Mouse (Mus musculus) intestine, embryonic 16.5 days (tissue): Measurements from ENCODE around the gene Gpr15. TPM values are rescaled to one million over a fixed set of nuclear protein-coding genes. Genes with fewer than 3 reads are reported as not detected.

Experiments used
- ATAC-seq: fragments of 200-750 bp; cut with Nextera tagmentation; 2 replicates; pipeline ENCODE4 v1.8.0; 2017; ENCODE audit warnings: moderate TSS enrichment, moderate library complexity
- H3K27ac ChIP-seq: fragments of 300-500 bp; sonication (generic); 2 replicates; pipeline ENCODE4 v1.5.1; 2014; ENCODE audit warnings: mild to moderate bottlenecking, low read length
- H3K27me3 ChIP-seq: fragments of 300-500 bp; sonication (generic); replicated peaks from 2 replicates; pipeline ENCODE4 v1.6.1; 2014; ENCODE audit warnings: low read length, control low read depth, mixed read lengths; ENCODE audit not compliant: control insufficient read depth, insufficient read depth
- H3K36me3 ChIP-seq: fragments of 300-500 bp; sonication (generic); 2 replicates; pipeline ENCODE4 v1.6.1; 2014; ENCODE audit warnings: low read length, control low read depth; ENCODE audit not compliant: control insufficient read depth, insufficient read depth
- H3K4me1 ChIP-seq: fragments of 300-500 bp; sonication (generic); 2 replicates; pipeline ENCODE4 v1.6.1; 2014; ENCODE audit warnings: low read length, control low read depth, mixed read lengths; ENCODE audit not compliant: control insufficient read depth, insufficient read depth
- H3K4me2 ChIP-seq: fragments of 300-500 bp; sonication (generic); 2 replicates; pipeline ENCODE4 v1.6.1; 2014; ENCODE audit warnings: low read depth, low read length, control low read depth
- H3K4me3 ChIP-seq: fragments of 300-500 bp; sonication (generic); 2 replicates; pipeline ENCODE4 v1.5.1; 2014; ENCODE audit warnings: mild to moderate bottlenecking, low read length
- H3K9ac ChIP-seq: fragments of 300-500 bp; sonication (generic); 2 replicates; pipeline ENCODE4 v1.6.1; 2014; ENCODE audit warnings: low read depth, low read length
- H3K9me3 ChIP-seq: fragments of 300-500 bp; sonication (generic); 2 replicates; pipeline ENCODE4 v1.6.1; 2016; ENCODE audit warnings: low read length, control low read depth; ENCODE audit not compliant: control insufficient read depth
- WGBS: fragments of 180-500 bp; shearing (Covaris S2); extraction: QIAGEN DNeasy Blood & Tissue Kit; methylation state at CpG from one replicate; pipeline ENCODE4 v1.1.7; 2014; 5-methylcytosine and 5-hydroxymethylcytosine counted together
- polyA plus RNA-seq: library from polyadenylated mRNA; unstranded; fragments of >200 nt; fragmentation: Nextera tagmentation; extraction: Ambion mirVana; gene quantifications from 2 replicates; pipeline ENCODE4 v1.2.1, GENCODE M21; 2015

Gene Gpr15
- polyA plus RNA-seq, 1 experiment from 2014 or later = 0.11 TPM

GRCm38 (mm10) chr16:58694091-58694490 is 24.8 kb downstream of the Gpr15 start:
- H3K4me2 ChIP-seq = no peak overlapping the region
- H3K9ac ChIP-seq = no peak overlapping the region
- 92% methylated on average over 5 of the region's 5 CpGs for WGBS
- no peak for ATAC-seq
- no peaks in the 10 kb centered on the region for H3K4me1 ChIP-seq
- no peak overlapping the region for H3K4me3 ChIP-seq
- no peaks in the 10 kb centered on the region for H3K27me3 ChIP-seq
- no peaks in the 10 kb centered on the region for H3K9me3 ChIP-seq
- no peak overlapping the region for H3K27ac ChIP-seq
- H3K36me3 ChIP-seq = no peaks in the 10 kb centered on the region

- H3K4me1 ChIP-seq = no peaks in the 10 kb centered on the region
- H3K9ac ChIP-seq = no peak overlapping the region
- H3K36me3 ChIP-seq = no peaks in the 10 kb centered on the region
- H3K4me3 ChIP-seq = no peak overlapping the region
- ATAC-seq = no peak
- H3K9me3 ChIP-seq = no peaks in the 10 kb centered on the region
- H3K4me2 ChIP-seq = no peak overlapping the region
- 84% methylated on average over 5 of the region's 5 CpGs for WGBS
- H3K27me3 ChIP-seq = no peaks in the 10 kb centered on the region
- H3K27ac ChIP-seq = no peak overlapping the region
Measured at GRCm38 (mm10) chr16:58690322-58690732, 28.5 kb downstream of the Gpr15 start.

GRCm38 (mm10) chr16:58689555-58690169 is 29.2 kb downstream of the Gpr15 start:
- no peaks in the 10 kb centered on the region for H3K36me3 ChIP-seq
- no peaks in the 10 kb centered on the region for H3K27me3 ChIP-seq
- no peaks in the 10 kb centered on the region for H3K4me1 ChIP-seq
- no peaks in the 10 kb centered on the region for H3K9me3 ChIP-seq
- ATAC-seq = no peak
- H3K27ac ChIP-seq = no peak overlapping the region
- no peak overlapping the region for H3K4me2 ChIP-seq
- WGBS = 82% methylated on average over 5 of the region's 5 CpGs
- H3K4me3 ChIP-seq = no peak overlapping the region
- no peak overlapping the region for H3K9ac ChIP-seq

GRCm38 (mm10) chr16:58688534-58688933 is 30.3 kb downstream of the Gpr15 start:
- ATAC-seq = no peak
- no peak overlapping the region for H3K4me2 ChIP-seq
- no peaks in the 10 kb centered on the region for H3K27me3 ChIP-seq
- 91% methylated on average over 1 of the region's 1 CpGs for WGBS
- no peaks in the 10 kb centered on the region for H3K4me1 ChIP-seq
- no peak overlapping the region for H3K4me3 ChIP-seq
- H3K9me3 ChIP-seq = no peaks in the 10 kb centered on the region
- H3K27ac ChIP-seq = no peak overlapping the region
- no peaks in the 10 kb centered on the region for H3K36me3 ChIP-seq
- no peak overlapping the region for H3K9ac ChIP-seq

- H3K27me3 ChIP-seq = no peaks in the 10 kb centered on the region
- 0 out of 2 replicates have a peak, but pooled peaks have one; percentile 42 for ATAC-seq
- no peak overlapping the region for H3K27ac ChIP-seq
- H3K36me3 ChIP-seq = no peaks in the 10 kb centered on the region
- H3K4me2 ChIP-seq = no peak overlapping the region
- no peaks in the 10 kb centered on the region for H3K9me3 ChIP-seq
- no peak overlapping the region for H3K9ac ChIP-seq
- WGBS = 70% methylated on average over 20 of the region's 20 CpGs
- H3K4me3 ChIP-seq = no peak overlapping the region
- H3K4me1 ChIP-seq = no peaks in the 10 kb centered on the region
Measured at GRCm38 (mm10) chr16:58685548-58686537, 33.0 kb downstream of the Gpr15 start.

GRCm38 (mm10) chr16:58684537-58684936 is 34.3 kb downstream of the Gpr15 start:
- H3K4me1 ChIP-seq = no peaks in the 10 kb centered on the region
- no peaks in the 10 kb centered on the region for H3K27me3 ChIP-seq
- H3K4me3 ChIP-seq = no peak overlapping the region
- H3K9me3 ChIP-seq = no peaks in the 10 kb centered on the region
- no peak for ATAC-seq
- no peaks in the 10 kb centered on the region for H3K36me3 ChIP-seq
- no peak overlapping the region for H3K27ac ChIP-seq
- no peak overlapping the region for H3K4me2 ChIP-seq
- no peak overlapping the region for H3K9ac ChIP-seq

- ATAC-seq = no peak
- Histone ChIP-seq H3K4me2 (no peak overlapping the region), H3K27me3 (no peaks in the 10 kb centered on the region), H3K36me3 (no peaks in the 10 kb centered on the region), H3K27ac (no peak overlapping the region), H3K4me1 (no peaks in the 10 kb centered on the region), H3K4me3 (no peak overlapping the region), H3K9ac (no peak overlapping the region), H3K9me3 (no peaks in the 10 kb centered on the region)
- 89% methylated on average over 4 of the region's 4 CpGs for WGBS
Measured at GRCm38 (mm10) chr16:58683911-58684310, 35.0 kb downstream of the Gpr15 start.

GRCm38 (mm10) chr16:58682870-58683269 is 36.0 kb downstream of the Gpr15 start:
- H3K9ac ChIP-seq = no peak overlapping the region
- ATAC-seq = no peak
- H3K4me1 ChIP-seq = no peaks in the 10 kb centered on the region
- 0 out of 2 replicates have a peak, but pooled peaks cover 2% of the 10 kb centered on the region for H3K36me3 ChIP-seq
- no peaks in the 10 kb centered on the region for H3K27me3 ChIP-seq
- H3K4me3 ChIP-seq = no peak overlapping the region
- H3K9me3 ChIP-seq = no peaks in the 10 kb centered on the region
- H3K27ac ChIP-seq = no peak overlapping the region
- no peak overlapping the region for H3K4me2 ChIP-seq
- 81% methylated on average over 7 of the region's 7 CpGs for WGBS

GRCm38 (mm10) chr16:58682046-58682445 is 36.8 kb downstream of the Gpr15 start:
- no peak overlapping the region for H3K9ac ChIP-seq
- no peaks in the 10 kb centered on the region for H3K9me3 ChIP-seq
- ATAC-seq = no peak
- H3K4me2 ChIP-seq = no peak overlapping the region
- no peaks in the 10 kb centered on the region for H3K27me3 ChIP-seq
- H3K36me3 ChIP-seq = 0 out of 2 replicates have a peak, but pooled peaks cover 5% of the 10 kb centered on the region
- no peak overlapping the region for H3K4me3 ChIP-seq
- no peak overlapping the region for H3K27ac ChIP-seq
- H3K4me1 ChIP-seq = no peaks in the 10 kb centered on the region
- WGBS = 92% methylated on average over 6 of the region's 6 CpGs
